Mouse (Mus musculus): ENCODE results near the gene Il4ra. TPM values are rescaled to one million over a fixed set of nuclear protein-coding genes. Genes with fewer than 3 reads are reported as not detected.

Il4ra gene
- total RNA-seq, 1 experiment from 2014 or later, result 258 TPM

GRCm38 (mm10) chr7:125608183-125608688 lies 56.3 kb downstream of the Il4ra start:
- ATAC-seq (ENCODE audit: extremely low read depth, insufficient number of reproducible peaks, low FRiP score, poor library complexity, severe bottlenecking), result no peak

GRCm38 (mm10) chr7:125613579-125613978 lies 61.7 kb downstream of the Il4ra start:
- ATAC-seq (ENCODE audit: extremely low read depth, insufficient number of reproducible peaks, low FRiP score, poor library complexity, severe bottlenecking), result no peak

GRCm38 (mm10) chr7:125615453-125615852 lies 63.5 kb downstream of the Il4ra start:
- ATAC-seq (ENCODE audit: extremely low read depth, insufficient number of reproducible peaks, low FRiP score, poor library complexity, severe bottlenecking), result no peak

- no peak for ATAC-seq (ENCODE audit: extremely low read depth, insufficient number of reproducible peaks, low FRiP score, poor library complexity, severe bottlenecking)
These were observed 66.1 kb downstream of the Il4ra start for GRCm38 (mm10) chr7:125618016-125618415.

GRCm38 (mm10) chr7:125620077-125620476 lies 68.2 kb downstream of the Il4ra start:
- ATAC-seq (ENCODE audit: extremely low read depth, insufficient number of reproducible peaks, low FRiP score, poor library complexity, severe bottlenecking), result peak; percentile 38; the same call in 1 of the 2 replicates

- no peak for ATAC-seq (ENCODE audit: extremely low read depth, insufficient number of reproducible peaks, low FRiP score, poor library complexity, severe bottlenecking)
These were observed 71.1 kb downstream of the Il4ra start for GRCm38 (mm10) chr7:125622741-125623685.

- no peak for ATAC-seq (ENCODE audit: extremely low read depth, insufficient number of reproducible peaks, low FRiP score, poor library complexity, severe bottlenecking)
These were observed 73.3 kb downstream of the Il4ra start for GRCm38 (mm10) chr7:125625219-125625618.

- ATAC-seq (ENCODE audit: extremely low read depth, insufficient number of reproducible peaks, low FRiP score, poor library complexity, severe bottlenecking), result no peak
These were observed 73.9 kb downstream of the Il4ra start for GRCm38 (mm10) chr7:125625829-125626228.

Other genes starting within 250 kb of the Il4ra start
- 4.1 TPM in 2 replicates for gene Kdm8, start 107.4 kb upstream of the Il4ra start, total RNA-seq (2017)
- gene Nsmce1, start 60.5 kb upstream of the Il4ra start, total RNA-seq (2017), result 39.3 and 49.5 TPM in 2 replicates
- gene Il21r, start 51.3 kb downstream of the Il4ra start, total RNA-seq (2017), result 109 and 111 TPM in 2 replicates
- 53.5 and 56.6 TPM in 2 replicates for gene Gtf3c1, start 155.7 kb downstream of the Il4ra start, total RNA-seq (2017)
- 14.0 and 17.1 TPM in 2 replicates for gene D430042O09Rik, start 155.8 kb downstream of the Il4ra start, total RNA-seq (2017)

All from neutrophil, adult 5-6 weeks (primary cell).